Mouse (Mus musculus) myocyte (in vitro differentiated cells): Measurements from ENCODE around the gene Mpg.

ENCODE experiments used
- E2F4 ChIP-seq: IDR thresholded peaks from one replicate; pipeline ENCODE4 v1.6.1; 2011; ENCODE audit warnings: mild to moderate bottlenecking, control low read depth, moderate library complexity; ENCODE audit not compliant: insufficient read depth
- MAX ChIP-seq: IDR thresholded peaks from one replicate; pipeline ENCODE4 v1.6.1; 2011; ENCODE audit warnings: low read depth, mild to moderate bottlenecking, control low read depth
- MYOD1 ChIP-seq, 3 experiments: IDR thresholded peaks; one replicate each; pipeline ENCODE4 v1.6.1; 2011; ENCODE audit warnings: control low read depth in 2 of 3, low read depth in 2 of 3, mild to moderate bottlenecking in 2 of 3, moderate library complexity in 1 of 3; ENCODE audit not compliant: insufficient read length in 2 of 3, control insufficient read depth in 1 of 3
- POLR2A ChIP-seq: IDR thresholded peaks from one replicate; pipeline ENCODE4 v1.6.1; 2011; ENCODE audit warnings: low read depth, mild to moderate bottlenecking, control low read depth, moderate library complexity; ENCODE audit not compliant: insufficient read length
- POLR2AphosphoS2 ChIP-seq: IDR thresholded peaks from one replicate; pipeline ENCODE4 v1.6.1; 2011; ENCODE audit warnings: low read depth, control low read depth; ENCODE audit not compliant: insufficient read length
- REST ChIP-seq: IDR thresholded peaks from one replicate; pipeline ENCODE4 v1.6.1; 2011; ENCODE audit warnings: mild to moderate bottlenecking, control low read depth, moderate library complexity; ENCODE audit not compliant: insufficient read depth, insufficient read length

- TF ChIP-seq MAX (no peak), MYOD1 (IDR thresholded peaks at IDR 0.05; ENCODE audit: control insufficient read depth in 1 of 3, insufficient read length in 2 of 3, low read depth in 2 of 3) (no peak), POLR2A (no peak), POLR2AphosphoS2 (no peak), REST (no peak), E2F4 (no peak)
Observed at GRCm38 (mm10) chr11:32266776-32267175, 40.5 kb downstream of the Mpg start.
